Mouse (Mus musculus) cerebral cortex, adult 2 months (tissue): ENCODE measurements around the gene Mdh1b.

ENCODE experiments used
- WGBS: fragments of 180-500 bp; shearing (Covaris S2); methylation state at CpG from one replicate; pipeline ENCODE4 v1.1.7; 2018; 5-methylcytosine and 5-hydroxymethylcytosine counted together

The Mdh1b gene

GRCm38 (mm10) chr1:63659591-63659990 lies 70.5 kb downstream of the Mdh1b start:
- WGBS = under 1% methylated on average over 7 of the region's 7 CpGs

GRCm38 (mm10) chr1:63658016-63658415 lies 72.1 kb downstream of the Mdh1b start:
- 9% methylated on average over 6 of the region's 6 CpGs for WGBS
